Mouse (Mus musculus) G1E (cell line): ENCODE results near the gene Cpvl.

Source experiments
- CTCF ChIP-seq: IDR thresholded peaks from 2 replicates; pipeline ENCODE4 v1.5.1; 2012; ENCODE audit warnings: low read depth, low read length, inconsistent platforms, mixed read lengths
- POLR2AphosphoS5 ChIP-seq: IDR thresholded peaks from 2 replicates; pipeline ENCODE4 v1.6.1; 2012; ENCODE audit warnings: low read depth, low read length, inconsistent platforms; ENCODE audit not compliant: insufficient replicate concordance

- TF ChIP-seq POLR2AphosphoS5 (no peak), CTCF (no peak)
Observed at GRCm38 (mm10) chr6:53859106-53859505, 119.4 kb downstream of the Cpvl start.
